Mouse (Mus musculus) liver, adult (tissue): ENCODE data around the gene Ccdc138.

ENCODE experiments used
- GATA4 ChIP-seq: IDR thresholded peaks from 2 replicates; pipeline ENCODE4 v1.6.1; 2014; ENCODE audit warnings: mild to moderate bottlenecking, low read length; ENCODE audit not compliant: insufficient replicate concordance

The Ccdc138 gene

DNA sequence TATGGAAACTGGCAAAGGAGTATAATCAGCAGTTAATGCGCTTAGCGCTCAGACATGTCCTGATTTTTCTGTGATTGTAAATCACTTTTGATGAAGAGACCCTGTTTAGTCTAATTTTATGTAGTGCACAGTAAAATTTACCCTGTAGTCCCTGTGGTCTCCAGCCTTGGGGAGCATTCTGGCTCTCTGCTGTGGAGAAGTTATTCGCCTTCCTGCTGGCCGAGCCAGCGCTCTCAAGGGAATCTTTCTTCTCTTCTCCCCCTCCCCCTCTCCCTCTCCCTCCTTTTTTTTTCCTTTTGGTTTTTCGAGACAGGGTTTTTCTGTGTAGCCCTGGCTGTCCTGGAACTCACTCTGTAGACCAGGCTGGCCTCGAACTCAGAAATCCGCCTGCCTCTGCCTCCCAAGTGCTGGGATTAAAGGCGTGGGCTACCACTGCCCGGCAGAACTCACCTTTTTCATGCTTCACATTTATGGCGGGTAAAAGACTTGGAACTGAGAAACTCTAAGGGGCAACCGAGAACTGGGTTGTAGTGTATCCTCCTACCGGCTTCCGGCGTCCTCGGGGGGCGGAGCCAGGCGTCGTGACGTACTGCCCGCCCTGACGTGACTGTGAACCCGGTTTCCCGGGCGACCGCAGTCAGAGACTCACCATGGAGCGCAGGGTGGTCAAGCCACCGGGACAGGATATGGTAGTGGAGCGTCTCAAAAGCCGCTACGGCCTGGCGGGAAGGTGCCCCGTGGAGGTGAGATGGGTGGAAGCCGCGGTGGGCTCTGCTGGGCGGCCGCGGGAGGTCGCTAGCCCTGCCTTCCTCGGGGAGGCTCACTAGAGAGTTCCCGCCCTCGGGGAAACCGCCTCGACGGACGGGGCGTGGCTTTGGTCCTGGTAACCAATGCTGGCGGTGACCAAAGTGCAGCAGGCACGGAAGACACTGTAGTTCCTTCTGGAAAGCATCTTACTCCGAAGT is at the start of gene Ccdc138:
Ccdc138 (plus strand) TSS at position 629 of the 965 bp plus-strand sequence.
- no peak for TF ChIP-seq GATA4

DNA sequence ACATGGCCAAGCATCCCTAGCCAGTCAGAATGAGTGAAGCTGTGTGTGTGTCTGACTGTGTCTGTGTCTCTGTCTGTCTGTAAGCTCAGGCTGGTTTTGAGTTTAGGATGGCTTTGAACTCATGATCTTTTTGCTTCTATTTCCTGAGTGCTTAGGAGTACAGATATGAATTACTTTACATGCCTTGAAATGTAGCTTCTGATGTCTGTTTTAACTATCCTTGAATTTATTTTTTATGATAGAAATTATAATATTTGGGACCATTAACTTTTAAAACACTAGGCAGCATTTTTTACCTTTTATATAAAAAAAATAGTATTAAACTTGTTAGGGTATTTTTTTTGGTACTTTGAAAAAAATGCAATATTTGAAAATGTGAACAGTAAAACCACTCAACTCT is 46.2 kb upstream of the Ccdc138 start:
- no peak for TF ChIP-seq GATA4

DNA sequence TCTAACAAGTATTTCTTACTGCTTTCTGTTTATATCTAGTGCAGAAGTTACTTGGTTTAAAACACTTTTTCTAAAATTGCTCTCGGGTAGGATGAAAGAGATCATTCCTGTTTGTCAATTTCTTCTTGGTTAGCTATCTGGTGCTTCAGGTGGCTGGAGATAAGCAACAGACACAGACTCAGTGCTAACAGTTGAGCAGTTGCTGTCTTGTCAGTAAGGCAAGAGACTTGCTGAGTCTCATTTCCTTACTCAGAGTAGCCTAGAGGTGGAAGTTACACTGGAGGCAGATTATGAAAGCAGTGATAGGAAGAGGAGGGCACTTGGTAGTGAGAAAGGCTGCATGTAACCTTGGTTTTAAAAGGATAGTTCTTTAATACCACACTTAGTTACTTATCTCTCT is 45.6 kb upstream of the Ccdc138 start:
- no peak for TF ChIP-seq GATA4

DNA sequence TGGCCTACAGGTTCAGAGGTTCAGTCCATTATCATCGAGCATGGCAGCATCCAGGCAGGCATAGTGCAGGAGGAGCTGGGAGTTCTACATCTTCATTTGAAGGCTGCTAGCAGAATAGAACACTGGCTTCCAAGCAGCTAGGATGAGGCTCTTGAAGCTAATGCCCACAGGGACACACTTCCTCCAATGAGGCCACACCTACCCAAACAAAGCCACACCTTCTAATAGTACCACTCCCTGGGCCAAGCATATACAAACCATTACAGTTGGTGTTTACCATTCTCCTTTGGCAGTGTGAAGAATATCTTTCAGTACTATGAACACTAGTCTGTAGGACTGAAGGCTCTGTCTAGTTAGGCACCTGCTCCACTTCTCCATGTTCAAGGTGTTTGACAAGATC is 37.9 kb upstream of the Ccdc138 start:
- TF ChIP-seq GATA4: no peak

DNA sequence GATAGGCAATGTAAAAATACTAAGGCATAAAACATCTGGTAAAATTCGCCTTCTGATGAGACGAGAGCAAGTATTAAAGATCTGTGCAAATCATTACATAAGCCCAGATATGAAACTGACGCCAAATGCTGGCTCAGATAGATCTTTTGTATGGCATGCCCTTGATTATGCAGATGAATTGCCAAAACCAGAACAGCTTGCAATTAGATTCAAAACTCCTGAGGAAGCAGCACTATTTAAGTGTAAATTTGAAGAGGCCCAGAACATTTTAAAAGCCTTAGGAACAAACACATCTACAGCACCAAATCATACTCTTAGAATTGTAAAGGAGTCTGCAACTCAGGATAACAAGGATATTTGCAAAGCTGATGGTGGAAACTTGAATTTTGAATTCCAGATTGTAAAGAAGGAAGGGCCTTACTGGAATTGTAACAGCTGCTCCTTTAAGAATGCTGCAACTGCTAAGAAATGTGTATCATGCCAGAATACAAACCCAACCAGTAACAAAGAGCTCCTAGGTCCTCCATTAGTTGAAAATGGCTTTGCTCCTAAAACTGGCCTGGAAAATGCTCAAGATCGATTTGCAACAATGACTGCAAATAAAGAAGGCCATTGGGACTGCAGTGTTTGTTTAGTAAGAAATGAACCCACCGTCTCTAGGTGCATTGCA is 20.5 kb upstream of the Ccdc138 start:
- no peak for TF ChIP-seq GATA4

DNA sequence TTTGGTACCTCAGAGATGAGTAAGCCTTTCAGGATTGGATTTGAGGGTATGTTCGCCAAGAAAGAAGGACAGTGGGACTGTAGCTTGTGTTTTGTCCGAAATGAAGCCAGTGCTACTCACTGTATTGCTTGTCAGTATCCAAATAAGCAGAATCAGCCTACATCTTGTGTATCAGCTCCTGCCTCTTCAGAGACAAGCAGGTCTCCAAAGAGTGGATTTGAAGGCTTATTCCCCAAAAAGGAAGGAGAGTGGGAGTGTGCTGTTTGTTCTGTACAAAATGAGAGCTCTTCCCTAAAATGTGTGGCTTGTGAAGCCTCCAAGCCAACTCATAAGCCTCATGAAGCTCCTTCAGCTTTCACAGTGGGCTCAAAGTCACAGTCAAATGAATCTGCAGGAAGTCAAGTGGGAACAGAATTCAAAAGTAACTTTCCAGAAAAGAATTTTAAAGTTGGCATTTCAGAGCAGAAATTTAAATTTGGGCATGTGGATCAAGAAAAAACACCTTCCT is 19.6 kb upstream of the Ccdc138 start:
- TF ChIP-seq GATA4: no peak

DNA sequence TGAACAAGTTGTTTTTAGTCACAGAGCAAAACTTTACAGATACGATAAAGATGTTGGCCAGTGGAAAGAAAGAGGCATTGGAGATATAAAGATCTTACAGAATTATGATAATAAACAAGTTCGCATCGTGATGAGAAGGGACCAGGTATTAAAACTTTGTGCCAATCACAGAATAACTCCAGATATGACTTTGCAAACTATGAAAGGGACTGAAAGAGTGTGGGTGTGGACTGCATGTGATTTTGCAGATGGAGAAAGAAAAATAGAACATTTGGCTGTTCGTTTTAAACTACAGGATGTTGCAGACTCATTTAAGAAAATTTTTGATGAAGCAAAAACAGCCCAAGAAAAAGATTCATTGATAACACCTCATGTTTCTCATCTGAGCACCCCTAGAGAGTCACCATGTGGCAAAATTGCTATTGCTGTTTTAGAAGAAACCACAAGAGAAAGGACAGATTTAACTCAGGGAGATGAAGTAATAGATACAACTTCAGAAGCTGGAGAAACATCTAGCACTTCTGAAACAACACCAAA is 17.7 kb upstream of the Ccdc138 start:
- TF ChIP-seq GATA4: no peak

DNA sequence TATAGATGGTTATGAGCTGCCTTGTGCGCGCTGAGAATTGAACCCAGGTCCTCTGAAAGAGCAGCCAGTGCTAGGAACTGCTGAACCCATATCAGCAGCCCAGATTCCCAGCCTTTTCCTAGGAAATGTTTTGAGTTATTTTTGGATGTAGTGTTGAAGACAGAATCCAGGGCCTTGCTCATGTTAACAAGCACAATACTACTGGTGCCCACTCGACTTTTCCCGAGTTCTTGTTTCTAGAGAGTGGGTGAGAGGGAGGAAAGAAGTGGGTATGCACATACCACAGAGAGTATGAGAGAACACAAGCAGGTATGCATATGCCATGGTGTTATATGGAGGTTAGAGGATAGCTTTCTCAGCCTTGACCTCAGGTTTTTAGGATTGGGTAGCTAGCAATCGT is 6.7 kb upstream of the Ccdc138 start:
- TF ChIP-seq GATA4: no peak

DNA sequence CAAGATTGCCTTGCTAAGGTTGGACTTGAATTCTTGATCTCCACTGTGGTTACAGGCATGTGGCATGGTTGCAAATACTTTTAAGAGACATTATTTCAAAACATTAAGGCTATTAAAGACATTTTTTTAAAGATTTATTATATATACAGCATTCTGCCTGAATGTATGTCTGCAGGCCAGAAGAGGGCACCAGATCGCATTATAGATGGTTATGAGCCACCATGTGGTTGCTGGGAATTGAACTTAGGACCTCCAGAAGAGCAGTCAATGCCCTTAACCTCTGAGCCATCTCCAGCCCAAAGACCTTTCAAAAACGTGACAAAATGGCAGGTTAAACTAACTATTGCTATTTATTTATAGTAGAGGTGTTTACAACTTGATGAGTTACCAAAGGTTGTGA is 2.1 kb upstream of the Ccdc138 start:
- TF ChIP-seq GATA4: no peak

DNA sequence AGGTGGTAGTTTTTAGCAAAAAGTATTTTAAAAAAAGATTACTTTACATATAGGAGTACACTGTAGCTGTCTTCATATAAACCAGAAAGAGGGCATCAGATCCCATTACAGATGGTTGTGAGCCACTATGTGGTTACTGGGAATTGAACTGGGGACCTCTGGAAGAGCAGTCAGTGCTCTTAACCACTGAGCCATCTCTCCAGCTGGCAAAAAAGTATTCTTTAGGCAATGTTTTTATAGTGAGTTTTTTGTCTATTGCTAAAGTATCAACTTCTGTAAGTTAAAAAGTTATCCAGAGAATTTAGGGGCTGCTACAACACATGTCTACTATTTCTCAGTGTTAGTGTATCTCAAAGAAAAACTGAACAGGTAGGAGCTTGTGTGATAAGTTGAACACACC is 1.0 kb upstream of the Ccdc138 start:
- TF ChIP-seq GATA4: no peak

DNA sequence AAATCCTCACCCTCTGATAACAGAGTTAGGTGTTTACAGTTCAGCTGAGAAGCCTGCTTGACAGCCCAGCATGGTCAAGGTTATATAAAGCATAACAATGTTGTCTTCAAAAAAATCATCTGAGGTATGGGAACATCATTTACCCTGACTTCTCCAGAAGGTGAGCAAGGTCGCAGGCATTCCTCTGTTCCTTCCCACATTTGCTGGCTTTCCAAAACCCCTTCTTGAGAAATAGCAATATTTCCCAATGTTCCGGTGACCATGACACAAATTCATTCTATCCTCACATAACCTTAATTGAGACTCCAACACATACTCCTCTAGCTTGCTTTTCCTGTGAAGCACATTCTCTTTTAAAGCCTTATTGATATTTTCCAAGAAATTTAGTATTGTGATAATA is 768 bp downstream of the Ccdc138 start:
- no peak for TF ChIP-seq GATA4

DNA sequence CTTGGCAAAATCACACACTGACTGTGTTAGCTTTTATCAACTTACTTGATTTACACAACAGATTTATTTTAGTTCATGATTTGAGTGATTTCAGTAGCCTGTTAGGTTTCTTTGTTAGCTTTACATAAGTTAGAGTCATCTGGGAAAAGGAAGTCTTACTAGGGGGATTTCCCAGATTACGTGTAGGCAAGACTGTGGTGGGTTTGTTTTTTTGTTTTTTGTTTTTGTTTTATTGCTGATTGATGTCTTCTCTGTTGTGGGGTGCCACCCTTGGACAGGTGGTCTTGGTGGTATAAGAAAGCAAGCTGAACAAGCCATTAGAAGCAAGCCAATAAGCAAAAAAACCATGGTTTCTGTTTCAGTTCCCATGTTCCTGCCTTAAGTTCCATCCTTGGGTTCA is 31.6 kb downstream of the Ccdc138 start:
- no peak for TF ChIP-seq GATA4

DNA sequence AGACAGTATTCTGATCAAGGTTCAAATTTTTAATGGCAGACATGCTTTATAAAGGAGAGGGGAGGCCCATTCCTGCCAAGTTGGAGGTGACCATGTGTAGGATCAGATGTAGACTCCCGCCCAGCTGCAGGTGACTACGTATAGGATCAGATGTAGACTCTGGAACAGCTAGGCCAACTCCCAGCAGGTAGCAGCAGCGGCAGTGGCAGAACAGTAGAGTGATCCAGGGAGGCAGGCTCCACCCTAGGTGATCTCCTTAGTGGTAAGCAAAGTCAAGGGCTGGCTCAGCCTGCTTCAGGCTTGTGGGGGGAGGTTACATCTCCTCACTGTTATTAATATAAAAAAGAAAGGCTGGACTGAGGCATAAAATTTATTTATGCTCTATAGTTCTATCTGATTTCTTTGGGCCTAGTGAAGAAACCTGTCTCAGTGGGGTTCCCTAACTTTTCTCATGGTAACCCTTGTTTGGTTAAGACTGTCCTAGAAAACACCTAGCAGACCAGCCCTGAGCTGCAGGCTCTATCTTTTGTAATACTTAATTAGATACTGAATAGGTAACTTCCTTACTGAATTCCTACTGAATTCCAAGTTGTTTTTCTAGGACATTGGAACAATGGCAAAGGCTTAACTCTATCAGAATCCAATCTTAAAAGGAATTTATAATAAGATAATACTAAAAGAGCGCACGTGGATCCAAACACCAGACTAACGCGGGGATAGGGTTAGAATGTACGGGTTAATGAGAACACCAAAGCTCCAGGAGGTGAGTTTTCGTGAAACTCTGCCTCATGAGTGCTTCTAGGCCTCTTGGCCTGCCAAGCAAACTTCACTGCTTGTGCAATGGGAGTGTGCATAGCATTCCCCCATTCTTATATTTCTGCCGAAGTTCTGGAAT is 33.4 kb downstream of the Ccdc138 start:
- no peak for TF ChIP-seq GATA4

DNA sequence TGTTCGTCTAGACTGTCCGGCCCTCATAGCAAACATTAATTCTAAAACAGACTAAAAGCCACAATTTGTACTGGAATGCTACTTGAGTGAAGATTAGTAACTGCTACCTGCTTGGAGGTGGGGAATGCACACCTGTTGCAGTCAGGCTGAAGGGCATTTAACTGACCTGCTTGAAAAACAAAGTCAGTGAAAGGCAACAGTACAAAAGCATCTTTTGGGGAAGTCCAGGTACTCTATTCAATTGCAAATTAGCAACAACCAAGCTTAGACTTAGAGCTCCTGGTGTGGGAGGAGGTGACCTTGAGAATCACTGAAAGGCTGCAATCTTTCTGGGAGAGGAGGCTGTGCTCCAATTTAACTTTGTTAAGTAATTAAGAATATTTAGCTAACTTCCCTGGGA is 34.4 kb downstream of the Ccdc138 start:
- no peak for TF ChIP-seq GATA4

DNA sequence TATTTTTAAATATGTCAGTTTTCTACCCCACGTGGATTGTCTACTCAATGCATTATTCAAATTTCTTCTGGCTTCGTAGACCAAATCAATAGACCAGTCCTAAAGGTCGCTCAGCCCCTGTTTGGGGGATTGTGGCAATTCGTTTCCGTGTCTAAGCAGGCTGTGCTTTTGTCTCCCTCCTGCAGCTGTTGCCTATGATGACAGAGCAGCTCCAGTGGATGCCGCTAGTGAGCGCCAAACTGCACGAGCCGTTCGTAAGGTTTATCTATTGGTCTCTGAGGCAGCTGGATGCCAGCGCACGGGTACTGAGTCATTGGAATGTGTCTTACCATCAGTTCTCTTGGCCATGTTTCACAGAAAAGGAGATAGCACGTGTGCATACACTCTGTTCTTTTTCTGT is 42.9 kb downstream of the Ccdc138 start:
- TF ChIP-seq GATA4: no peak

DNA sequence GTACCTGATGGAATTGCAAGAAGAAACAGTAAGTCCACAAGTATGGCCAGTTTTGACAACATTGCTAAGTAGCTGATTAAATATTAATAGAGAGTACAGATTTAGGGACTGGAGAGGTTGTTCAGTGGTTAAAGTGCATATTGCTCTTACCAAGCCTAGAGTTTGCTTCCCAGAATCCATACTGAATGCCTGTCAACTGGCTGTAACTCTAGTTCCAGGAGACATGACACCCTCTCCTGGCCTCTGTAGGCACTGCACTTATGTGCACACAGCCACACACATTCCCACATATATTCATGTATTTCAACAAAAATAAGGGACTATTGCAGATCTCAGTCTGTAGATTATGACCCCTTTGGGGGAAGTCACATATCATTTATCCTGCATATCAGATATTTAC is 51.0 kb downstream of the Ccdc138 start:
- no peak for TF ChIP-seq GATA4
